Mouse (Mus musculus) heart, embryonic 14.5 days (tissue): Measurements from ENCODE around the gene Dennd2a. TPM values are rescaled to one million over a fixed set of nuclear protein-coding genes. Genes with fewer than 3 reads are reported as not detected.

Experiments
- ATAC-seq: fragments of 200-750 bp; cut with Nextera tagmentation; 2 replicates; pipeline ENCODE4 v1.8.0; 2017; ENCODE audit warnings: low read depth, moderate TSS enrichment; ENCODE audit not compliant: insufficient number of reproducible peaks, insufficient read depth, low FRiP score
- H3K27ac ChIP-seq, 2 experiments: fragments of 200-500 bp in 1 of 2; fragments of 300-500 bp in 1 of 2; sonication (generic) in 1 of 2; replicated peaks in 1 of 2; 2 replicates each; pipeline ENCODE4 v1.5.1; 2012 to 2014; ENCODE audit warnings: low read depth in 2 of 2, low read length in 2 of 2, control low read depth in 1 of 2, mild to moderate bottlenecking in 1 of 2, mixed read lengths in 1 of 2; ENCODE audit not compliant: control insufficient read depth in 1 of 2, insufficient read depth in 1 of 2
- H3K27me3 ChIP-seq: fragments of 300-500 bp; sonication (generic); 2 replicates; pipeline ENCODE4 v1.6.1; 2014; ENCODE audit warnings: mild to moderate bottlenecking, low read length, control low read depth; ENCODE audit not compliant: control insufficient read depth, insufficient read depth
- H3K36me3 ChIP-seq: fragments of 300-500 bp; sonication (generic); 2 replicates; pipeline ENCODE4 v1.6.1; 2014; ENCODE audit warnings: mild to moderate bottlenecking, control low read depth, low read length, mixed read lengths; ENCODE audit not compliant: control insufficient read depth, insufficient read depth
- H3K4me1 ChIP-seq, 2 experiments: fragments of 200-500 bp in 1 of 2; fragments of 300-500 bp in 1 of 2; sonication (generic) in 1 of 2; 2 replicates each; pipeline ENCODE4 v1.6.1; 2012 to 2014; ENCODE audit warnings: low read length in 2 of 2, control low read depth in 1 of 2, mixed read lengths in 1 of 2; ENCODE audit not compliant: control insufficient read depth in 2 of 2, insufficient read depth in 2 of 2
- H3K4me2 ChIP-seq: fragments of 300-500 bp; sonication (generic); 2 replicates; pipeline ENCODE4 v1.6.1; 2014; ENCODE audit warnings: mild to moderate bottlenecking, low read length
- H3K4me3 ChIP-seq, 2 experiments: fragments of 200-500 bp in 1 of 2; fragments of 300-500 bp in 1 of 2; sonication (generic) in 1 of 2; 2 replicates each; pipeline ENCODE4 v1.5.1; 2012 to 2014; ENCODE audit warnings: low read length in 2 of 2, mild to moderate bottlenecking in 2 of 2, control low read depth in 1 of 2, low read depth in 1 of 2, moderate library complexity in 1 of 2; ENCODE audit not compliant: control insufficient read depth in 1 of 2, insufficient read depth in 1 of 2
- H3K9ac ChIP-seq: fragments of 300-500 bp; sonication (generic); 2 replicates; pipeline ENCODE4 v1.6.1; 2014; ENCODE audit warnings: mild to moderate bottlenecking, low read length
- H3K9me3 ChIP-seq: fragments of 300-500 bp; sonication (generic); 2 replicates; pipeline ENCODE4 v1.6.1; 2016; ENCODE audit warnings: low read length, control low read depth; ENCODE audit not compliant: control insufficient read depth
- WGBS: fragments of 180-500 bp; shearing (Covaris S2); extraction: QIAGEN DNeasy Blood & Tissue Kit; methylation state at CpG from one replicate; pipeline ENCODE4 v1.1.7; 2014; 5-methylcytosine and 5-hydroxymethylcytosine counted together
- polyA plus RNA-seq: library from polyadenylated mRNA; unstranded; fragments of >200 nt; fragmentation: Nextera tagmentation; extraction: Ambion mirVana; gene quantifications from 2 replicates; pipeline ENCODE4 v1.2.1, GENCODE M21; 2014

The Dennd2a gene
- polyA plus RNA-seq, 1 experiment from 2014 or later: 18.8 TPM

DNA sequence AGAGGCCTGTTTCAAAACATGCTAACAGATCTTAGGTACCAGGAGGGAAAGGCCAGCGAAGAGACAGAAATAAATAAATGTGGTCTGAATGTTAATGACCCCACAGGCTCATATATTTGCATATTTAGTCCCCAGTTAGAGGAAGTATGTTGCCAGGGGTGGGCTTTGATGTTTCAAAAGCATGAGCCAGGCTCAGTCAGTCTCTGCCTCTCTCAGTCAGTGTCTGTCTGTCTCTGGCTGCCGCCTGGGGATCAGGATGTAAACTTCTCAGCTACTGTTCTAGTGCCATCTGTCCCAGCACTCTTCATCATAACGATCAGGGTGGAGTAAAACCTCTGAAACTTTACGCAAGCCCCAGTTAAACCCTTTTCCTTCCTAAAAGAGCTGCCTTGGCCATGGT is 29.9 kb downstream of the Dennd2a start:
- 81% methylated on average over 4 of the region's 4 CpGs for WGBS

DNA sequence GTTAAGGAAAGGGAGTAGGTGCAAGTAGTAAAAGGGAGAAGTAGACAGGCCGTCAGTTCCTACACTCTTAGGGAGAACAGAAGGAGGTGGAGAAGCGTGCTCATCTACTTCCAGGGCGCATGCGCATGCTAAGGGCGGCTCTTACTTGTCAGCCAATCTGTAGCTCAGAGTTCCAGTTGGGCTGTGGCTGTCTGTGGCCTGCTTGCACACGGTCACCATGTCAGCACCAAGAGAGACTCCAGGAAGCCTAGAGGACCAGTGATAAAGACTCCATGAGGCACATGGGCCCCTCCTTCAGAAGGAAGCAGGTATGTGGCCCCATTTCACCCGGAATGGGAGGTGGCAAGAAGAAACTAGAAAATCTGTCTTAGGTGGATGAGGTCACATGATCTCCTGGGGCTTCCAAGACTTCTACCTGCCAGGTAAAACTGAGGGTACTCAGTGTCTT is 30.3 kb downstream of the Dennd2a start:
- H3K4me3 ChIP-seq: no peak overlapping the region
- H3K4me2 ChIP-seq: no peak overlapping the region
- H3K36me3 ChIP-seq: peaks cover 12% of the 10 kb centered on the region
- 0 out of 4 replicates have a peak overlapping the region, but pooled peaks of 1 of the 2 experiments have one; percentile 2 for H3K27ac ChIP-seq
- peaks cover 13 to 18% of the 10 kb centered on the region in 2 experiments for H3K4me1 ChIP-seq
- 72% methylated on average over 7 of the region's 7 CpGs for WGBS
- no peak overlapping the region for H3K9ac ChIP-seq
- H3K27me3 ChIP-seq: no peaks in the 10 kb centered on the region
- no peak for ATAC-seq
- H3K9me3 ChIP-seq: no peaks in the 10 kb centered on the region

More for the DNA sequence above, 29.9 kb downstream of the Dennd2a start:
- Histone ChIP-seq H3K9ac (no peak overlapping the region), H3K36me3 (peaks cover 7% of the 10 kb centered on the region), H3K4me2 (no peak overlapping the region), H3K4me3 (no peak overlapping the region), H3K27me3 (no peaks in the 10 kb centered on the region), H3K4me1 (peaks cover 13 to 18% of the 10 kb centered on the region in 2 experiments), H3K27ac (no peak overlapping the region), H3K9me3 (no peaks in the 10 kb centered on the region)
- ATAC-seq: no peak

DNA sequence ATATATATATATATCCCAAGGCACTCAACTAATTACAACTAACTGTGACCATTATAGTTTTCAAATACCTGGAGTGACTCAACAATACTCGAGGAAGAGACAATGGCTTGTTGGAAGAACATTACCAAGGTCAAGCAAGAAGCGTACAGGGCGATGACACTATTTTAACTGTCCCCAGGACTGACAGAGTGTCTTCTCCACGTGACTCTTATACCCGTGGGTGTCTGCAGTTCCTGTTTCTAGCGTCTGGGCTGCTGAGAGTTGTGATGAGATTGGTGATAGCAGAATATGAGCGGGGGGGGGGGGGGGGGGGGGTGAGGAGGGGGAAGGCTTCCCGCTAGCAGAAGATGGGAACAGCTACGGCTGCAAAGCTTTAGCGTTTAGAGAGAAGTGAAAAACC is 30.9 kb downstream of the Dennd2a start:
- Histone ChIP-seq H3K4me2 (no peak overlapping the region), H3K9ac (no peak overlapping the region), H3K36me3 (peaks cover 17% of the 10 kb centered on the region), H3K4me3 (no peak overlapping the region), H3K9me3 (no peaks in the 10 kb centered on the region), H3K27ac (0 out of 4 replicates have a peak overlapping the region, but pooled peaks of 1 of the 2 experiments have one; percentile 2), H3K4me1 (peaks cover 13 to 18% of the 10 kb centered on the region in 2 experiments), H3K27me3 (no peaks in the 10 kb centered on the region)
- ATAC-seq: no peak
- 52% methylated on average over 10 of the region's 10 CpGs for WGBS

DNA sequence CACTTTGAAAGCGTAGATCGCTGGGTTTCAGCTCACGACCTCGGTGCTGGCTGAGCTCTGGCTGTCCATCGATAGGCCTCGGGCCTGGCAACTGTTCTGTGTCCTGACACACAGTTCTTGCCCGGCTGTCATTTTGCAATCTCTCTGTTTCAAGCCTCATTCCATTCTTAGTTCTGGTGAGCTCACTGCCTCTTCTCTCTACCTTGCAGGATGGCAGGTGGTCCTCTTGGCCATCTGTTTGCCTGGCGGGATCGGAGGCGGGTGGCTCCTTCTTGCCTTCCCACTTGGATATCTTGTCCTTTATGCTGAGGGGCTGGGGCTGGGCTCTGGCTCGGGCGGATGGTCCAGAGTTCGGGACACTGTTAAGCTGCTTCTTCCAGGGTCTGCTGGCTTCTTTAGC is 34.5 kb downstream of the Dennd2a start:
- no peak for ATAC-seq

DNA sequence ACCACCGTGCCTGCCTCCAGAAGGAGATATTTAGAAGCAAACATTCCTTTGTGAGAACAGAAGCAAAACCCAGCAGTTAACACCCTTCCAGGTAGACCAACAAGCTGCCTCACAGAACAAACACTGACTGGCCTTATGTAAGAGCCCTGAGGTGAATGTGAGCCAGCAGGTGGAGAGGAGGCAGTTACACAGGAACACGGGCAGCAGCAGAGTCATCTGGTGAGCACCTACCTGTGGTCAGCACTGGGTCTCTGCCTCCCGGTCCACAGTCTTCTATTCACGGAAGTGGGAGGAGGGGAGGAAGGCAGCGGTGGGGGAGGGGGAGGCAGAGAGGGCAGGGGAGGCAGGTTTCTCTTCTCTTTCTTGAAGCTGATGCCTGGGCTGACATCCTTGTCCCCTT is 35.2 kb downstream of the Dennd2a start:
- Histone ChIP-seq H3K36me3 (peaks cover 49% of the 10 kb centered on the region), H3K27ac (no peak overlapping the region), H3K4me3 (no peak overlapping the region), H3K4me1 (peaks cover 3% of the 10 kb centered on the region in 2 experiments; a peak in 2 of 4 replicates), H3K27me3 (no peaks in the 10 kb centered on the region), H3K9me3 (peaks cover 9% of the 10 kb centered on the region), H3K4me2 (no peak overlapping the region), H3K9ac (no peak overlapping the region)
- 57% methylated on average over 5 of the region's 5 CpGs for WGBS
- ATAC-seq: no peak

More for the DNA sequence above, 34.5 kb downstream of the Dennd2a start:
- peaks cover 43% of the 10 kb centered on the region for H3K36me3 ChIP-seq
- no peak overlapping the region for H3K4me2 ChIP-seq
- WGBS: 91% methylated on average over 13 of the region's 13 CpGs
- peaks cover 3 to 4% of the 10 kb centered on the region in 2 experiments; a peak in 3 of 4 replicates for H3K4me1 ChIP-seq
- H3K27ac ChIP-seq: no peak overlapping the region
- no peaks in the 10 kb centered on the region for H3K27me3 ChIP-seq
- H3K9me3 ChIP-seq: peaks cover 9% of the 10 kb centered on the region
- H3K4me3 ChIP-seq: no peak overlapping the region
- no peak overlapping the region for H3K9ac ChIP-seq

DNA sequence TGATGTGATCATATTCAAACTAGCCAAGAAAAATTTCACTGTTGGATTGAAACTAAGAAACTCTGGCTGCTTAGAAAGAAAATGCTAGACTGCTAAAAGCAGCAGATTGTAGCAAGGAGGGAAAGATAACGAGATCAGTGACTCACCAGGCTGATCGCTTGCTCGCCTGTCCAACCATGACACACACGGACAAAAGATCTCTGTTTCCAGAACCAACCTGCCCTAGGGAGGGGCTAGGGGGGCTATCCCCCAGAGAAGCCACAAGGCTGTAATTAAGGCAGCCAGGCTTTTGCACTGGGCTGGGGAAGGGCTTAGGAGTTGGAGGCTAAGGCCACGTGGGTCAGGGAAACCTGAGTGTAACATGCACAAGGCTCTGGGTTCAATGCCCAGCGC is 41.9 kb downstream of the Dennd2a start:
- peaks cover 9% of the 10 kb centered on the region for H3K9me3 ChIP-seq
- 29% methylated on average over 6 of the region's 6 CpGs for WGBS
- peaks cover 7 to 19% of the 10 kb centered on the region in 2 experiments for H3K4me1 ChIP-seq
- H3K4me3 ChIP-seq: no peak overlapping the region
- peak overlapping the region; percentile 41 to 83 for H3K27ac ChIP-seq
- peak; percentile 69 for ATAC-seq
- H3K9ac ChIP-seq: 0 out of 2 replicates have a peak overlapping the region, but pooled peaks have one; percentile 3
- peaks cover 28% of the 10 kb centered on the region; the same call in 1 of the 2 replicates for H3K36me3 ChIP-seq
- no peaks in the 10 kb centered on the region for H3K27me3 ChIP-seq
- H3K4me2 ChIP-seq: peak overlapping the region; percentile 44

DNA sequence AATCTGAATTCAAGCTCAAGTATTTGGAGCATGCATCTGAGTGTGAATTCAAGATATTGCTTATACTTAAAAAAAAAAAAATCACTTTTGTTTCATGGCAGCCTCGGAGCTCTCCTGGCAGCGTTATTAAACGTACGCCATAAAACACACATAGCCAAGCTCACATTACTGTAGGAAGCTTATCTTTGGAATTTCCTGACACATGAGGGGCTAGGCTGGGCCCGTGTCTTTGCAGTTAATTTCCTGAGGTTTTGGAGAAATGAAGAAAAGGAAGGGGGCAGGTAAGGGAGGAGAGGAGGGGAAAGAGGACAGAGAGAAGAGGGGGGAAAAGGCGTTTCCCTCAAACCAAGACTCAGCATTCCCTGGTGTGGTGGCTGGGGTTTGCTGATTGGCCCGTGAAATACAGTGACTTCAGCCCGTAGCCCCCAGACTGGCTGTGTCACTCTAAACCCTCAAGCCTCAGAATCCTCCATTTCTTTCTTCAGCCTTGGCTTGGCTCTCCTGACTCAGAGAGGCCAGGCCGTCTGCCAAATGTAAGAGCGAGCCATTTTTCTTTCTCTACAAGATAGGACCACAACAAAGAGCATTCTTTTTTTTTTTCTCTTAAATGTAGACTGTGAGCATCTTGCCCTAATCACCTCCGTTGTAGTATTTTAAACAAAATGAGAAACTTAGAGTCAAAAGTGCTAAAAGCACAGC is 42.5 kb downstream of the Dennd2a start:
- 0 out of 2 replicates have a peak overlapping the region, but pooled peaks have one; percentile 3 for H3K9ac ChIP-seq
- H3K36me3 ChIP-seq: peaks cover 23% of the 10 kb centered on the region; the same call in 1 of the 2 replicates
- peak overlapping the region; percentile 44 for H3K4me2 ChIP-seq
- no peaks in the 10 kb centered on the region for H3K27me3 ChIP-seq
- ATAC-seq: peak; percentile 70
- H3K9me3 ChIP-seq: peaks cover 4% of the 10 kb centered on the region; the same call in 1 of the 2 replicates
- peak overlapping the region; percentile 83 to 91 for H3K27ac ChIP-seq
- peaks cover 7 to 19% of the 10 kb centered on the region in 2 experiments for H3K4me1 ChIP-seq
- WGBS: 32% methylated on average over 11 of the region's 11 CpGs
- 0 out of 4 replicates have a peak overlapping the region, but pooled peaks of 1 of the 2 experiments have one; percentile 3 for H3K4me3 ChIP-seq
